ENCODE assay signal across 12 mouse cellular contexts in the genomic region with DNA sequence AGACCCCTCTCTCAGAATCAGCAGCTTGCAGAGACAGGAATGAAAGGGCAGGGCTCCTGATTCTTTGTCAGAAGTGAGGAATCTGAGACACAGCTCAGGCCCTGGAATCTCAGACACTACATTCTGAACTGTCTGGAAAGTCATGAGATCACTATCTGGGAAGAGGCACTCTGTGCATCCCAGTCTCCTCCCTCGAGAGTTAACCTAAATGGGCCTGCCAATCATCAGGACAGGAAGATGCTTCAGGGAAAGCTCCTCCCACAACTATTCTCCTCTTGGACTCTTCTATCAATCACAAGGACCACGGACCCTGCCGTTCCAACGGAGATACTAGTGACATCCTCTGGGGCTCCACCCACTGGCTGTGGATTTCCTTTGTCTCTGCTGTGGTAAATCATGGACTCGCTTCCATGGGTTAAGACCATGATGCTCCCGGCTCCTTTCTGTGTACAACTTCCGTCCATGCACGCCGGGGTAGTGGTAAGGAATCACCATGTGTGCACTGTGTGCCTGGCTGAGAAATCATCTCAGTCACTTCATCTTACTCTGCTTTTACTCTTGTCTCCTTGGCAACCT.
A peak's percentile ranks its signal among the peaks of the same experiment; 100 is the strongest.
DNase-seq lines count a peak whose midpoint lies in the region; ATAC-seq and TF ChIP-seq lines count a peak whose summit lies in the region.
"Had no signal": no experiment of that assay in that cellular context is flagged by ENCODE, and none has a peak within 500 bp of the region (broad histone marks: within the 10 kb centered on the region; RNA-seq: fewer than 3 reads in every experiment).

No protein-coding gene starts in this region.

- peak overlapping the region; percentile 52; the same call in 1 of the 2 replicates for H3K27ac ChIP-seq in heart, embryonic 10.5 days
- no peak overlapping the region for H3K27ac ChIP-seq in heart, embryonic 12.5 days (ENCODE audit: poor library complexity, severe bottlenecking)
- 0 out of 2 replicates have a peak overlapping the region, but pooled peaks have one; percentile 2 for H3K27ac ChIP-seq in lung, postnatal 0 days (ENCODE audit: low read length)
- H3K27ac ChIP-seq in hindbrain, embryonic 12.5 days: no peak overlapping the region
- H3K27ac ChIP-seq in stomach, embryonic 16.5 days (ENCODE audit: low read length): peak overlapping the region; percentile 21; the same call in 1 of the 2 replicates

- H3K27me3 ChIP-seq in heart, embryonic 10.5 days (ENCODE audit: insufficient read depth, poor library complexity, severe bottlenecking): no peaks in the 10 kb centered on the region
- no peaks in the 10 kb centered on the region for H3K27me3 ChIP-seq in heart, embryonic 12.5 days (replicated peaks)
- H3K27me3 ChIP-seq in lung, postnatal 0 days (replicated peaks; ENCODE audit: insufficient read depth, low read length): no peaks in the 10 kb centered on the region
- no peaks in the 10 kb centered on the region for H3K27me3 ChIP-seq in hindbrain, embryonic 12.5 days
- H3K27me3 ChIP-seq in stomach, embryonic 16.5 days (ENCODE audit: control insufficient read depth, insufficient read depth, low read length): no peaks in the 10 kb centered on the region
- H3K27me3 ChIP-seq: Patski had no signal

- 0 out of 2 replicates have a peak, but pooled peaks cover 3% of the 10 kb centered on the region for H3K36me3 ChIP-seq in heart, embryonic 10.5 days
- no peaks in the 10 kb centered on the region for H3K36me3 ChIP-seq in heart, embryonic 12.5 days
- H3K36me3 ChIP-seq in lung, postnatal 0 days (ENCODE audit: insufficient read depth, low read length): no peaks in the 10 kb centered on the region
- H3K36me3 ChIP-seq in hindbrain, embryonic 12.5 days: no peaks in the 10 kb centered on the region
- no peaks in the 10 kb centered on the region for H3K36me3 ChIP-seq in stomach, embryonic 16.5 days (ENCODE audit: control insufficient read depth, insufficient read depth, low read length)

- ATAC-seq in heart, embryonic 12.5 days (ENCODE audit: insufficient number of reproducible peaks, low FRiP score): no peak
- peak; percentile 37 for ATAC-seq in lung, postnatal 0 days
- ATAC-seq in hindbrain, embryonic 12.5 days (ENCODE audit: low FRiP score): peak; percentile 40; the same call in 1 of the 2 replicates
- ATAC-seq in stomach, embryonic 16.5 days (ENCODE audit: insufficient read depth, low FRiP score): peak; percentile 17; the same call in 1 of the 2 replicates
- ATAC-seq: forebrain, embryonic 16.5 days had no signal

- WGBS in heart, embryonic 10.5 days: 58% methylated on average over 9 of the region's 9 CpGs
- WGBS in heart, embryonic 12.5 days: 50% methylated on average over 9 of the region's 9 CpGs
- WGBS in lung, postnatal 0 days: 55% methylated on average over 9 of the region's 9 CpGs
- 63% methylated on average over 9 of the region's 9 CpGs for whole genome bisulfite sequencing in hindbrain, embryonic 12.5 days
- WGBS in stomach, embryonic 16.5 days: 60% methylated on average over 9 of the region's 9 CpGs

- H3K9me3 ChIP-seq in heart, embryonic 10.5 days: no peaks in the 10 kb centered on the region
- no peaks in the 10 kb centered on the region for H3K9me3 ChIP-seq in heart, embryonic 12.5 days (replicated peaks)
- no peaks in the 10 kb centered on the region for H3K9me3 ChIP-seq in lung, postnatal 0 days (ENCODE audit: low read length)
- H3K9me3 ChIP-seq in hindbrain, embryonic 12.5 days (replicated peaks): no peaks in the 10 kb centered on the region
- H3K9me3 ChIP-seq in stomach, embryonic 16.5 days (replicated peaks; ENCODE audit: control insufficient read depth, low read length): no peaks in the 10 kb centered on the region

- H3K4me3 ChIP-seq in heart, embryonic 10.5 days: no peak overlapping the region
- no peak overlapping the region for H3K4me3 ChIP-seq in heart, embryonic 12.5 days
- H3K4me3 ChIP-seq in lung, postnatal 0 days (ENCODE audit: low read depth, low read length): no peak overlapping the region
- H3K4me3 ChIP-seq in hindbrain, embryonic 12.5 days: no peak overlapping the region
- H3K4me3 ChIP-seq in stomach, embryonic 16.5 days (replicated peaks; ENCODE audit: low read length): no peak overlapping the region

- no peak for TF ChIP-seq CTCF in lung, postnatal 0 days (IDR thresholded peaks at IDR 0.05)

- peaks cover 14% of the 10 kb centered on the region for H3K4me1 ChIP-seq in heart, embryonic 10.5 days
- H3K4me1 ChIP-seq in heart, embryonic 12.5 days (replicated peaks): peaks cover 27% of the 10 kb centered on the region
- H3K4me1 ChIP-seq in lung, postnatal 0 days (ENCODE audit: insufficient read depth, low read depth, low read length): no peaks in the 10 kb centered on the region; the same call in 1 of the 2 replicates
- peaks cover 15% of the 10 kb centered on the region for H3K4me1 ChIP-seq in hindbrain, embryonic 12.5 days
- peaks cover 19% of the 10 kb centered on the region for H3K4me1 ChIP-seq in stomach, embryonic 16.5 days (ENCODE audit: control insufficient read depth, insufficient read depth, low read length)

- no peak overlapping the region for H3K9ac ChIP-seq in heart, embryonic 12.5 days
- H3K9ac ChIP-seq in lung, postnatal 0 days (replicated peaks; ENCODE audit: low read depth): no peak overlapping the region
- no peak overlapping the region for H3K9ac ChIP-seq in hindbrain, embryonic 12.5 days
- H3K9ac ChIP-seq in stomach, embryonic 16.5 days (ENCODE audit: low read length): no peak overlapping the region

- no peak for DNase-seq in heart, embryonic 10.5 days (ENCODE audit: low spot score)
- peak; percentile 26 for DNase-seq in lung, postnatal 0 days (ENCODE audit: low spot score)
- DNase-seq in lung, postnatal 4 days: no peak
- no peak for DNase-seq in adipocyte (ENCODE audit: low spot score)
- no peak for DNase-seq in spleen, adult 18-20 months
- DNase-seq: cerebellum, postnatal 25 days; kidney, postnatal 36 days had no signal

- H3K4me2 ChIP-seq in heart, embryonic 12.5 days: no peak overlapping the region
- H3K4me2 ChIP-seq in lung, postnatal 0 days (replicated peaks; ENCODE audit: low read depth, low read length): no peak overlapping the region
- H3K4me2 ChIP-seq in hindbrain, embryonic 12.5 days (replicated peaks): no peak overlapping the region
- H3K4me2 ChIP-seq in stomach, embryonic 16.5 days (ENCODE audit: low read depth, low read length): no peak overlapping the region

- TF ChIP-seq EP300 in lung, postnatal 0 days (IDR thresholded peaks at IDR 0.05): no peak

Comparison
In these comparisons a context has a peak if more than half of its experiments do, and no peak if none do; other contexts are left out.
1. H3K27ac ChIP-seq: peak in heart, embryonic 10.5 days (single experiment), lung, postnatal 0 days (single experiment) and stomach, embryonic 16.5 days (single experiment); none in heart, embryonic 12.5 days (single experiment) and hindbrain, embryonic 12.5 days (single experiment).